Mouse (Mus musculus) bone marrow, adult 2 months (tissue): ENCODE measurements at regions not wholly inside any gene's neighbourhood (a gene's known extent, or its start where the extent isn't known, plus 50 kb on each side); places are given as distances from the start of the nearest gene placed in this dataset.

Source experiments
- H3K27ac ChIP-seq: fragments of 200-500 bp; 2 replicates; pipeline ENCODE4 v1.5.1; 2012; ENCODE audit warnings: low read depth, mild to moderate bottlenecking, control low read depth, inconsistent platforms, low read length; ENCODE audit not compliant: control insufficient read depth, poor library complexity, insufficient read depth
- H3K4me1 ChIP-seq: fragments of 200-500 bp; 2 replicates; pipeline ENCODE4 v1.6.1; 2011; ENCODE audit warnings: low read length; ENCODE audit not compliant: control insufficient read depth, insufficient read depth
- H3K4me3 ChIP-seq: fragments of 200-500 bp; replicated peaks from 2 replicates; pipeline ENCODE3; 2011; ENCODE audit warnings: mild to moderate bottlenecking, low read depth, low read length, control low read depth; ENCODE audit not compliant: control insufficient read depth
- CTCF ChIP-seq: fragments of 200-500 bp; IDR thresholded peaks from 2 replicates; pipeline ENCODE4 v1.5.1; 2011; ENCODE audit warnings: low read length, control low read depth; ENCODE audit not compliant: control insufficient read depth, insufficient read depth
- POLR2A ChIP-seq: fragments of 200-500 bp; IDR thresholded peaks from 2 replicates; pipeline ENCODE4 v1.6.1; 2011; ENCODE audit warnings: low read depth, mild to moderate bottlenecking, control low read depth, low read length, borderline replicate concordance; ENCODE audit not compliant: control insufficient read depth
- WGBS: fragments of 180-500 bp; shearing (Covaris S2); methylation state at CpG from one replicate; pipeline ENCODE4 v1.1.7; 2018; 5-methylcytosine and 5-hydroxymethylcytosine counted together

GRCm38 (mm10) chr15:52161089-52161442 lies 1723.6 kb upstream of the Gm7489 start:
- no peak overlapping the region for H3K4me3 ChIP-seq
- TF ChIP-seq CTCF (no peak), POLR2A (no peak)
- no peak overlapping the region for H3K27ac ChIP-seq
- WGBS: 39% methylated on average over 3 of the region's 3 CpGs
- no peaks in the 10 kb centered on the region for H3K4me1 ChIP-seq

DNA sequence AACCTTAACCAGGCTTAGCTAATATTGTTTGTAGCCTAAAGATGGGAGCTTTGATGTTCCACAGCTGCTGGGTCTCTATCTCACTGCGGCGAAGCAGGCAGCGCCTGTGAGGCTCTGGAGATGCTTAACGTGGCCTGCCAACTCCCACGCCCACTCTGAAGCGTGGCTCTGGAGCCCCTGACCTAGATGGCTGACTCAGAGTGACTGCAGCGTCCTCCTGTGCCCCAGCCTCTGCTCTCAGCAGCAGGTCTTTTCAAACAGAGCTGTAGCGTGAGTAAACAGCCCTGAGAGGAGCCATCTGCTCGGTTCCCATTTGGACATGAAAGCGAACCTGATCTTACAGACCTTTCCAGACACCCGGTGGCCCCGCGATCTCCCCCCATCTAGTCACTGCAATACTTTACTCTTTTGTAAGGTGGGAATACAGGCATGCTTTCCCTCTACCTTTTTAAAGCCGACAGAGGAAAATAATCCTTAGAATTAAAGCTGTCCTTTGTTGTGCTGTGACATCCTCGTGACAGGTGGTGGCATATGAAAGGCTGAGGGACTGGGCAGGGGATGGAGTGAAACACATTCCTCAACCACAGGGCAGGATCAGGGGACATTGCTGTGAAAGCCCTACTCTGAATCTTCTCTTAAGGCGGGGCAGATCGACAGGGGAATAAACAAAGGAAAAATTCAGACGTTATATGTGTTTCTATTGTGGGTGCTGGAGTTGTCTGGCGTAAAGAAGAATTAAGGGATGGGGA lies 1723.0 kb upstream of the Gm7489 start:
- Histone ChIP-seq H3K27ac (no peak overlapping the region), H3K4me3 (no peak overlapping the region), H3K4me1 (no peaks in the 10 kb centered on the region)
- WGBS: 68% methylated on average over 19 of the region's 19 CpGs
- TF ChIP-seq CTCF (no peak), POLR2A (no peak)

DNA sequence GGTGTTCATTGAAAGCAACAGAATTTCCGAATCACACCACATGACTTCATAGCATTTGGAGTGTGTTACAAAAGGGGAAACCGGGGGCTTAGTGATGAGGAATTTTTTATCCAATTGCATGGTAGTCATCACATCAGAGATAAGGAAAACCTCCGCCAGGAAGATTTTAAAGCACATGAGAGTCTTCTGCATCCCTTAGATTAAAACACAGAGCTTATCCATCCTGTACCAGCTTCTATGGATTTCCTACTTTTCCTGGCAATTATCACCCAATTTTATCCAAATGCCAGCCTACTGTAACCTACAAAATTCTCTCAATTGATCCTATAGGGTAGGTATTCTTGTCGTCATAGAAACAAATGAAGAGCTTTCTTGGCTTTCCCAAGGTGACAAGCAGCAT lies 1718.6 kb upstream of the Gm7489 start:
- no peak for TF ChIP-seq POLR2A
- no peak for TF ChIP-seq CTCF
- Histone ChIP-seq H3K4me3 (no peak overlapping the region), H3K4me1 (peaks cover 2% of the 10 kb centered on the region), H3K27ac (no peak overlapping the region)
- 66% methylated on average over 4 of the region's 4 CpGs for WGBS

DNA sequence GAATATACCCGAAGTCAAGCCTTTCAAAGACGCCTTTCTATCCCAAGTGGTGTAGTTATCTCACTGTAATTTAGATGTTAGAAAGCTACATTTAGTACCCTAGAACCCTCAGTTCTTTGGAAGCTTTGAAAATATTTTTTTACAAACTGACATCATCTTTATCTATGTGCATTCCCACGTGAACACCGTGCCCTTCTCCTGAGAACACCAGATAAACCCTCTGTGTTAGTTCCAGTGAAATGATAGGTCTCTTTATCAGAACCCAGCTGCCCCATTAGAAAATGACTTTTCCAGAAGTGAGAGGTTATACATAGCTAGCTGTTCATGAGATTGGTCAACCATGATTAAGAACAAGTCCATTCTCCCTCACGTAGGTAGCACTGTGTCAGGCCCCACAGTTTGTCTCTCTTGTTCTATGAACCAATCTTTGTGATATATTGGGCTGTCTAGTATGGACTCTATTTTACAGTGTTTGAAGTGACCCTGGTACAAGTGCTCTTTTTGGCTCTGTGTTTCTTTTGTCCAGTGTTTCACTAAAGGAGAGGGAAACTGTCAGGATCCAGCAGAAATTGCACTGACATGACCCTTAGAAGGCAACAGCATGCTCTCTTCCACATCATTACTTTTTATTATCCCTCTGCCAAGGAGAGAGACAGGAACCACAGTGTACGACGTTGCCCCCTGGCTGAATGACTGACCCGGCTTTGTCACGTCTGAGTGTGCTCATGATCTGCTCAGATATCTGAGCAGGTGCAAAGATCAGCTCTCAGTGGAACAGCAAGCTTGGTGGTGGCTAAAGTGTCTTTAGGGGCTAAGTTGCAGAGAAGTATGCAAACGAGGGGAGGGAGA lies 1717.9 kb upstream of the Gm7489 start:
- TF ChIP-seq CTCF: no peak
- no peak for TF ChIP-seq POLR2A
- no peak overlapping the region for H3K4me3 ChIP-seq
- H3K27ac ChIP-seq: no peak overlapping the region
- H3K4me1 ChIP-seq: peaks cover 2% of the 10 kb centered on the region
- 68% methylated on average over 10 of the region's 10 CpGs for WGBS

- Histone ChIP-seq H3K4me1 (peaks cover 2% of the 10 kb centered on the region), H3K4me3 (no peak overlapping the region), H3K27ac (no peak overlapping the region)
- 31% methylated on average over 5 of the region's 5 CpGs for WGBS
- TF ChIP-seq POLR2A (no peak), CTCF (no peak)
Measured at GRCm38 (mm10) chr15:52167811-52168210, 1716.9 kb upstream of the Gm7489 start.

DNA sequence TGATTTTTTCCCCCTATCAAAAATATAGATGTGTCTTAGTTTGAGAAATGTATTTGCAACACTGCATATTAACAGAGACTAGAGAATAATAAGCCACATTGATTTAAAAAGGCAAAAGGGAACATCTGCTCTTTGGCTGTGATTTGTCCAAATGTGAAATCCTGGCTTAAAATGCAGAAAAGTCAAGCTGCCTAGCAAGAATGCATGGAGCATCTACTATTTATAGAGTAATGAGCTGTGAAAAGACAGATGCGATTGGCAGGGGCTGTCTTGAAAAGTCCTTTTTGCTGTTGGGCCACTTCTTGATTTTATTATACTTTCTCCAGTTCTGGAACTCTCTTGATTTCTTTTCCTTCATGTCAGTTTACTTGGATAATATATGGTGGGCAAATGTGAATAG lies 1707.8 kb upstream of the Gm7489 start:
- H3K27ac ChIP-seq: no peak overlapping the region
- TF ChIP-seq CTCF (no peak), POLR2A (no peak)
- no peaks in the 10 kb centered on the region for H3K4me1 ChIP-seq
- 90% methylated on average over 1 of the region's 1 CpGs for WGBS
- no peak overlapping the region for H3K4me3 ChIP-seq

DNA sequence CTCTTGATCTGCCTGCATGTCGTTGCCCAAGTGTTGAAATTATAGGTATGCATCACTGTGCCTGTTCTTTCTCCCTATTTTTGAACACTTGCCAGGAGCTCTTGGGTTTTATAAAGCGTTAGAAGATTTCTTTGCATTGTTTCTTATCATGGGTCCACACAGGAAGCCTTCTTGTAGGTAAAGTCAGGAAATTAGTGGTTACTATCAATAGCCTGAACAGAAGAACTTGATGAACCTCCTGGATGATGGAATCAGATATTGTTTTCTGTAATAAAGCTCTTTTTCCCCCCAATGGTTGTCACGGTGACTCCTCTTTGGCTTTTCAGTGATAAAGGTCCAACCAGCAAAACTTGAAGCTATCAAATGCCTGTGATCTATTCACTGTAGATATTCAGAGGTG lies 1706.0 kb upstream of the Gm7489 start:
- TF ChIP-seq CTCF (no peak), POLR2A (no peak)
- 36% methylated on average over 3 of the region's 3 CpGs for WGBS

GRCm38 (mm10) chr15:52179379-52179778 lies 1705.3 kb upstream of the Gm7489 start:
- Histone ChIP-seq H3K27ac (no peak overlapping the region), H3K4me3 (no peak overlapping the region), H3K4me1 (no peaks in the 10 kb centered on the region)
- TF ChIP-seq POLR2A (no peak), CTCF (no peak)

More for the DNA sequence above, 1706.0 kb upstream of the Gm7489 start:
- Histone ChIP-seq H3K27ac (no peak overlapping the region), H3K4me3 (no peak overlapping the region), H3K4me1 (no peaks in the 10 kb centered on the region)

DNA sequence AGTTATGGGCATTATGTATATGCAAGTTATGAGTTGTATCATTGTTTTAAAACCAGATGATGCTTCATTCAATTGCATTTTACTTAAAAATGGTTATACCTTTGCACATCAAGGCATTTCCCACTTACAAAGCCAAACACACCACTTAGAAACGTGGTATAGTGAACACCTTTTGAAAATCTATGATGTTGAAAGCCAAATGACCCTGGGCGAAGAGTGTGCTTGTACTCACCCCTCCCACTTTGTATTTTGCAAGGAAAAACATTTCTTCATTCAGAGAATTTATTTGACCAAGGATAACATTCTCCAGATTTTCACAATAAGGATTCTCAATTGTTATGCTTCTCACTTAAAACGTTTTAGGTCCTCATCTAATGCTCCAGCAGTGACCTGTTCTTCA lies 1693.5 kb upstream of the Gm7489 start:
- no peak overlapping the region for H3K4me3 ChIP-seq
- H3K4me1 ChIP-seq: no peaks in the 10 kb centered on the region
- H3K27ac ChIP-seq: no peak overlapping the region
- 67% methylated on average over 3 of the region's 3 CpGs for WGBS
- TF ChIP-seq CTCF (no peak), POLR2A (no peak)
